Mouse (Mus musculus): ENCODE results near the gene Dvl1.

GRCm38 (mm10) chr4:155840076-155841002 lies 6.9 kb upstream of the Dvl1 start:
- TF ChIP-seq GATA1 (IDR thresholded peaks at IDR 0.05; ENCODE audit: borderline replicate concordance, low read length) = no peak
- no peak for TF ChIP-seq FLI1 (IDR thresholded peaks at IDR 0.05; ENCODE audit: low read length)

Data from megakaryocyte, embryonic 14.5 days (primary cell).